Mouse (Mus musculus) megakaryocyte, embryonic 14.5 days (primary cell): ENCODE measurements around the gene Sycp2. TPM values are rescaled to one million over a fixed set of nuclear protein-coding genes. Genes with fewer than 3 reads are reported as not detected.

Experiments
- H3K27me3 ChIP-seq: replicated peaks from 2 replicates; pipeline ENCODE3; 2012; ENCODE audit warnings: inconsistent platforms
- H3K36me3 ChIP-seq: replicated peaks from 2 replicates; pipeline ENCODE3; 2012; ENCODE audit warnings: low read length, inconsistent platforms, mixed read lengths
- H3K4me1 ChIP-seq: 2 replicates; pipeline ENCODE4 v1.6.1; 2012; ENCODE audit warnings: inconsistent platforms
- H3K4me3 ChIP-seq: replicated peaks from 2 replicates; pipeline ENCODE3; 2012; ENCODE audit warnings: moderate library complexity, mild to moderate bottlenecking, inconsistent platforms
- H3K9me3 ChIP-seq: 2 replicates; pipeline ENCODE4 v1.6.1; 2012; ENCODE audit warnings: inconsistent platforms
- FLI1 ChIP-seq: IDR thresholded peaks from 2 replicates; pipeline ENCODE4 v1.6.1; 2012; ENCODE audit warnings: low read length, inconsistent platforms, mixed read lengths
- GATA1 ChIP-seq: IDR thresholded peaks from 3 replicates; pipeline ENCODE4 v1.6.1; 2012; ENCODE audit warnings: mixed read lengths, low read length, inconsistent platforms, borderline replicate concordance
- polyA plus RNA-seq: library from polyadenylated mRNA; stranded (reverse); fragments of >175 nt; gene quantifications from 2 replicates; pipeline ENCODE4 v1.2.3, GENCODE M21; 2012; ENCODE audit warnings: low replicate concordance; ENCODE audit not compliant: insufficient read depth

The Sycp2 gene
- polyA plus RNA-seq, 1 experiment: 0.03 TPM

- peaks cover 18% of the 10 kb centered on the region for H3K27me3 ChIP-seq
- no peak overlapping the region for H3K4me3 ChIP-seq
- peaks cover 15% of the 10 kb centered on the region for H3K36me3 ChIP-seq
- H3K9me3 ChIP-seq: no peaks in the 10 kb centered on the region
- peaks cover 60% of the 10 kb centered on the region for H3K4me1 ChIP-seq
- TF ChIP-seq FLI1 (no peak), GATA1 (no peak)
Measured at GRCm38 (mm10) chr2:178428676-178429075, 21.2 kb upstream of the Sycp2 start.

- Histone ChIP-seq H3K4me1 (peaks cover 60% of the 10 kb centered on the region), H3K36me3 (peaks cover 20% of the 10 kb centered on the region), H3K9me3 (no peaks in the 10 kb centered on the region), H3K4me3 (no peak overlapping the region), H3K27me3 (peaks cover 18% of the 10 kb centered on the region)
- no peak for TF ChIP-seq FLI1
- TF ChIP-seq GATA1: no peak
Measured at GRCm38 (mm10) chr2:178428183-178428582, 20.7 kb upstream of the Sycp2 start.

GRCm38 (mm10) chr2:178427181-178427580, 19.7 kb upstream of the Sycp2 start:
- TF ChIP-seq GATA1 (no peak), FLI1 (no peak)
- no peak overlapping the region for H3K4me3 ChIP-seq
- H3K9me3 ChIP-seq: no peaks in the 10 kb centered on the region
- peaks cover 61% of the 10 kb centered on the region for H3K4me1 ChIP-seq
- H3K36me3 ChIP-seq: peaks cover 24% of the 10 kb centered on the region
- peaks cover 18% of the 10 kb centered on the region for H3K27me3 ChIP-seq

- no peak overlapping the region for H3K4me3 ChIP-seq
- H3K4me1 ChIP-seq: peaks cover 70% of the 10 kb centered on the region
- no peaks in the 10 kb centered on the region for H3K9me3 ChIP-seq
- peaks cover 14% of the 10 kb centered on the region for H3K27me3 ChIP-seq
- TF ChIP-seq FLI1: no peak
- no peak for TF ChIP-seq GATA1
- H3K36me3 ChIP-seq: peaks cover 28% of the 10 kb centered on the region
Measured at GRCm38 (mm10) chr2:178426229-178426628, 18.7 kb upstream of the Sycp2 start.

- Histone ChIP-seq H3K36me3 (peaks cover 58% of the 10 kb centered on the region), H3K4me3 (no peak overlapping the region), H3K27me3 (peaks cover 6% of the 10 kb centered on the region), H3K4me1 (peaks cover 85% of the 10 kb centered on the region), H3K9me3 (no peaks in the 10 kb centered on the region)
- TF ChIP-seq GATA1: no peak
Measured at GRCm38 (mm10) chr2:178423223-178423622, 15.7 kb upstream of the Sycp2 start.

- Histone ChIP-seq H3K4me3 (peak overlapping the region; percentile 59), H3K36me3 (peaks cover 67% of the 10 kb centered on the region), H3K4me1 (peaks cover 88% of the 10 kb centered on the region), H3K27me3 (no peaks in the 10 kb centered on the region), H3K9me3 (no peaks in the 10 kb centered on the region)
- no peak for TF ChIP-seq GATA1
- TF ChIP-seq FLI1: no peak
Measured at GRCm38 (mm10) chr2:178422186-178422585, 14.7 kb upstream of the Sycp2 start.

GRCm38 (mm10) chr2:178421603-178422002, 14.1 kb upstream of the Sycp2 start:
- TF ChIP-seq GATA1: no peak
- no peak for TF ChIP-seq FLI1

GRCm38 (mm10) chr2:178420576-178420975, 13.1 kb upstream of the Sycp2 start:
- no peak for TF ChIP-seq GATA1
- no peak for TF ChIP-seq FLI1
- H3K27me3 ChIP-seq: no peaks in the 10 kb centered on the region
- peaks cover 92% of the 10 kb centered on the region for H3K4me1 ChIP-seq
- no peak overlapping the region for H3K4me3 ChIP-seq
- H3K9me3 ChIP-seq: no peaks in the 10 kb centered on the region
- H3K36me3 ChIP-seq: peaks cover 67% of the 10 kb centered on the region

More at GRCm38 (mm10) chr2:178421603-178422002, 14.1 kb upstream of the Sycp2 start:
- no peaks in the 10 kb centered on the region for H3K27me3 ChIP-seq
- H3K4me1 ChIP-seq: peaks cover 88% of the 10 kb centered on the region
- H3K9me3 ChIP-seq: no peaks in the 10 kb centered on the region
- H3K36me3 ChIP-seq: peaks cover 67% of the 10 kb centered on the region
- H3K4me3 ChIP-seq: peak overlapping the region; percentile 76

- H3K4me1 ChIP-seq: peaks cover 89% of the 10 kb centered on the region
- H3K9me3 ChIP-seq: no peaks in the 10 kb centered on the region
- H3K4me3 ChIP-seq: peak overlapping the region; percentile 87
- peaks cover 49% of the 10 kb centered on the region for H3K36me3 ChIP-seq
- peaks cover 9% of the 10 kb centered on the region for H3K27me3 ChIP-seq
- no peak for TF ChIP-seq FLI1
- TF ChIP-seq GATA1: no peak
Measured at GRCm38 (mm10) chr2:178416970-178417369, 9.5 kb upstream of the Sycp2 start.

- Histone ChIP-seq H3K9me3 (no peaks in the 10 kb centered on the region), H3K4me3 (peak overlapping the region; percentile 89)
- TF ChIP-seq GATA1: no peak
- TF ChIP-seq FLI1: no peak
Measured at GRCm38 (mm10) chr2:178416427-178416826, 8.9 kb upstream of the Sycp2 start.

GRCm38 (mm10) chr2:178415150-178415448, 7.6 kb upstream of the Sycp2 start:
- H3K9me3 ChIP-seq: no peaks in the 10 kb centered on the region
- peaks cover 79% of the 10 kb centered on the region for H3K4me1 ChIP-seq
- peak overlapping the region; percentile 98 for H3K4me3 ChIP-seq
- H3K27me3 ChIP-seq: peaks cover 9% of the 10 kb centered on the region
- H3K36me3 ChIP-seq: peaks cover 34% of the 10 kb centered on the region
- TF ChIP-seq GATA1 (no peak), FLI1 (no peak)

More at GRCm38 (mm10) chr2:178416427-178416826, 8.9 kb upstream of the Sycp2 start:
- Histone ChIP-seq H3K36me3 (peaks cover 47% of the 10 kb centered on the region), H3K4me1 (peaks cover 88% of the 10 kb centered on the region), H3K27me3 (peaks cover 9% of the 10 kb centered on the region)
